Mouse (Mus musculus) urinary bladder, postnatal 0 days (tissue): ENCODE data around the gene Serpina3n. TPM values are rescaled to one million over a fixed set of nuclear protein-coding genes. Genes with fewer than 3 reads are reported as not detected.

Experiments
- polyA plus RNA-seq: library from polyadenylated mRNA; unstranded; fragments of >200 nt; fragmentation: Nextera tagmentation; extraction: Ambion mirVana; gene quantifications from 2 replicates; pipeline ENCODE4 v1.2.1, GENCODE M21; 2015

Serpina3n gene
- 40.7 and 68.0 TPM in 2 replicates for polyA plus RNA-seq

GRCm38 (mm10) chr12:104406454-104406885, at the start of gene Serpina3n:
Serpina3n (plus strand) TSS chr12:104406729.

Other genes starting within 250 kb of the Serpina3n start
- gene Serpina3f, start 192.2 kb upstream of the Serpina3n start, polyA plus RNA-seq, result 0.08 and 0.18 TPM in 2 replicates
- gene Serpina3g, start 170.5 kb upstream of the Serpina3n start, polyA plus RNA-seq, result 27.3 and 28.6 TPM in 2 replicates
- 0.23 and 0.39 TPM in 2 replicates for gene Serpina3i, start 143.6 kb upstream of the Serpina3n start, polyA plus RNA-seq
- gene Serpina3j, start 92.2 kb upstream of the Serpina3n start, polyA plus RNA-seq, result 0.06 TPM in 1 of 2 replicates, not detected in the other
- gene Serpina3k, start 68.2 kb upstream of the Serpina3n start, polyA plus RNA-seq, result 0.13 and 0.39 TPM in 2 replicates
- 0.94 and 2.6 TPM in 2 replicates for gene Serpina3m, start 68.2 kb upstream of the Serpina3n start, polyA plus RNA-seq
- not detected in 2 replicates for gene Gsc, start 66.6 kb downstream of the Serpina3n start, polyA plus RNA-seq